Mouse (Mus musculus) pancreas, adult 10 weeks (tissue): Measurements from ENCODE around the gene Gpr137c. TPM values are rescaled to one million over a fixed set of nuclear protein-coding genes. Genes with fewer than 3 reads are reported as not detected.

Source experiments
- polyA plus RNA-seq: library from polyadenylated mRNA; stranded (reverse); fragments of 350-450 nt; fragmentation: Illumina TruSeq; extraction: RNeasy Lipid Tissue Mini Kit (QIAGEN cat#74804); gene quantifications from one replicate; pipeline ENCODE4 v1.2.3, GENCODE M21; 2015; ENCODE audit warnings: low read depth, low replicate concordance; ENCODE audit not compliant: insufficient read depth

Gene Gpr137c
- not detected for polyA plus RNA-seq

DNA sequence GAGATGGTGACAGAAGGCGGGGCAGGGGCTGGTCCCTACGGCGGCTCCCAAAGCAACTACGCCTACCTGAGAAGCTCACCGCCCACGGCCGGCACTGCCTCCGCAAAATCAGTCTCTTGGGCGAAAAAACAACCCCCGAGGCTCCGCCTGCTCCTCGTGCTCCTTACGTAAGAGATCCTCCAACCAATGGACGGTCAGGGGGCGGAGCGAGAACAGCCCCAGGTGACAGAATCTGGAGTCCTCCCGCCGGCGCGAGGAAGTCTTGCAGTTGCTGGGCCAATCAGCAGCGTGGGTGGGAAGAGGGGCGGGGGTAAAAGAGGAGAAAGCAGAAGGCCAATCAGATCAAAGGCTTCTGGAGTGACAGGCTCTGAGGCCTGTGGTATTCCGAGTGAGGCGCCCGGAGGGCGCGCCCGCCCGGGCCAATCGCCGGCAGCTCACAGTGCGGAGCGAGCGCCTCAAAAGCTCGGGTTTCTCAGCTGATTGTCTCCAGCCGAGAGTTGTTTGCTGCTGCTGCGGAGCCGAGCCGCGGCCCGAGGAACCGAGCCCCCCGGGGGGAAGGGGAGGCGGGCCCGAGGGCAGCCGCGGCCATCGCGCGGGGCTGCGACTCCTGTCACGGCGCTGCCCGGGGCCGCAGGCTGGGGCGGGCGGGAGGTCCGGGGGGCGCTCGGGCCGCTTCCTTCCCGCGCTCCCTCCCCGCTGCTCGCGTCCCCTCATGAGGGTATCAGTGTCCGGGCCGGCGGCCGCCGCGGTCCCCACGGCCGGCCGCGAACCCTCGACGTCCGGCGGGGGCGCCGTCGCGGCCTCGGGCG is at the start of gene Gpr137c:
Gene Gpr137c (plus strand): TSS at position 437 of the 809 bp plus-strand sequence.

DNA sequence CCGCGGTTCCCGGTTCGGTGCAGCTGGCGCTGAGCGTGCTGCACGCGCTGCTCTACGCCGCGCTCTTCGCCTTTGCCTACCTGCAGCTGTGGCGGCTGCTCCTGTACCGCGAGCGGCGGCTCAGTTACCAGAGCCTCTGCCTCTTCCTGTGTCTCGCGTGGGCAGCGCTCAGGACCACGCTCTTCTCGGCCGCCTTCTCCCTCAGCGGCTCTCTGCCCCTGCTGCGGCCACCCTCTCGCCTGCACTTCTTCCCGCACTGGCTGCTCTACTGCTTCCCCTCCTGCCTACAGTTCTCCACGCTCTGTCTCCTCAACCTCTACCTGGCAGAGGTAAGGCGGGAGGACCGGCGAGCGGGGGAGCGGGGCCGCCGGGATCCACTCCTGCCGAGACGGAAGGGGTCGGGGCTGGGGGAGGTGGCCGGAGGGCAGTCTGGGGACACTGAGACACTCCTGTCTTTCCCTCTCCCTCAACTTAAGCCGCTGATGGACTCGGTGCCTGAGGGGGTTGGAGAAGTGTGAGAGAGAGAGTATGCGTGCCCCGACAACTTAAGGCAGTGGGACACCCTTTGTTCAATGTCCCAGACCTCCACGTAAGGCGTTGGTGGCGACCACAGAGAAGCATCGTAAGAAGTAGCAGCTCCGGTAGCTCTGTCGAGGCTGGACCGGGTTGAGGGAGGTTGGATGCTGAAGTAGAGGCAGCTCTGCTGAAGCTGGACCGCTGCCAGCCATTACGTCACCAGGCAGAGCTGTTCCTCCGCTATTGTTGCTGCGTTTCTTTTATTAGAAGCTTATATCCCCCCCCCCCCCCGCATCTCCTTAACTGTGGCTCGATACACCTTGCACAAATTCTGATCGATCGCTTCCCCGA is 806 bp downstream of the Gpr137c start, which contains the start of gene Txndc16:
Gene Txndc16 (minus strand): TSS at position 239 of the 867 bp plus-strand sequence.

DNA sequence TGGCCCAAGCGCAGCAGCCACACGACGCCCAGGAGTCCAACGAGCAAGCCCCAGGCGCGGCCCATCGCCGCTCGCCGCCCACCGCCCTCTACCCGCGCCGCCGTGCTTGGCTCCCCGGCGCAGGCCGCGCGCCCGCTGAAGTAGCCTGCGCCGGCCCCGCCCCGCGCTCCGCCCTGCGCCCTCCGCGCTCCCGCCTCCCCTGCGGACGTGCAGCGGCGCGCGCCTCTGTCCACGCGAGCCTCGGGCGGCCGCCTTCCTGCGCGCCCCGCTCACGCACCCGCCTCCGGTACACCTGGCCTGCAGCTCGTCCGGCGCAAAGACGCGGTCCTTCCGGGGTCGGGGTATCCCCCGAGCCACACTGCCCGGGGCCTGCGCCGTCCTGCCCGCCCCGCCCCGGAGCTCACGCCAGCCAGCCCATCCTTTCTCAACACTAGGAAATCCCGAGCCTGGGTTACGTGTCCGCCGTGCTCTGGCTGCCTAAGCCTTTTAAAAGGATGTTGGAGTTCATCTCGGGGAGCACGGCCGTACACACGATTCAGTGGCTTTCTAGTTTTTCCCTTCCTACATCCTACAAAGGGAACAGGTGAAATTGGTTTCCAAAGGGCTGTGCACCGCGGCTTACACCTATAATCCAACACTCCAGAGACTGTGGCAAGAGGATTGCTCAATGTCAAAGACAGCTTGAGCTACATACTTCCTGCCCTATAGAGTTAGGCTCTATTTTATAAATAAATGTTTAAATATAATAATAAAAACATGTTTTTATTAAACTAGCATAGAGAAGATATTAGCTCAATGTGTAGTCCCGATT is 99.1 kb downstream of the Gpr137c start, which contains the start of gene Ero1l:
Gene Ero1l (minus strand): TSS at position 346 of the 811 bp plus-strand sequence.

DNA sequence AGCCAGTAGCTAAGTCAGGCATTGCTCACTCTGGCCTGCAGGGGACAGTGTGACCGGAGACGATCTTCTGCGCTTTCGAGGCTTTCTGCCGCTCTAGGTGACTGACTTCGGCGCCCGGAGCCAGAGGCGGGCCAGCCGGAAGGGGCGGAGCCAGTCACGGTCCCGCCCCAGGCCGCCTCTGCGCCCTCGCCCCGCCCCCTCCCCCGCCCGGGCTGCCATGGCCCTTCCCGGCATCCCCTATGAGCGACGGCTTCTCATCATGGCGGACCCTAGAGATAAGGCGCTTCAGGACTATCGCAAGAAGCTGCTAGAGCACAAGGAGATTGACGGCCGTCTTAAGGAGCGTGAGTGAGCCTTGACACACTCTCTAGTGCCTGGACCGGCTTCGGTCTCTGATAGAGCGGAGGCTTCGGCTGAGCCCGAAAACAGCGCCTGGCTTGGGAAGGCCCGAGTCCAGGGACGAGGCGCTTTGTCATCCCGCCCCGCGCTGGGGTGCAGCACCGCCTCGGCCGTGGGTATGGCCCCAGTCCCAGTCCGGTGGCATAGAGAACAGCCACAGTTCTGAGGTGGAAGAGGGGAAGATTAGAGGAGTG is 110.2 kb downstream of the Gpr137c start, which contains the start of gene Psmc6:
Gene Psmc6 (plus strand): TSS at position 200 of the 593 bp plus-strand sequence.

Other genes with a start within 250 kb of the Gpr137c start
- 0.28 TPM for gene Ptger2, start 231.5 kb upstream of the Gpr137c start, polyA plus RNA-seq
- 3.7 TPM for gene Txndc16, start 611 bp downstream of the Gpr137c start, polyA plus RNA-seq
- gene Ero1l, start 99.1 kb downstream of the Gpr137c start, polyA plus RNA-seq = 5.5 TPM
- 25.5 TPM for gene Psmc6, start 110.1 kb downstream of the Gpr137c start, polyA plus RNA-seq
- 1.9 TPM for gene Styx, start 131.4 kb downstream of the Gpr137c start, polyA plus RNA-seq
- 10.0 TPM for gene Gnpnat1, start 185.2 kb downstream of the Gpr137c start, polyA plus RNA-seq